Mouse (Mus musculus): Measurements from ENCODE around the gene Zbtb4.
A peak's percentile ranks its signal among the peaks of the same experiment; 100 is the strongest.

Zbtb4 gene

GRCm38 (mm10) chr11:69766126-69766609, 456 bp downstream of the Zbtb4 start:
- DNase-seq (ENCODE audit: low read depth), result no peak

- DNase-seq (ENCODE audit: low read depth), result no peak
These were observed 1.3 kb downstream of the Zbtb4 start for GRCm38 (mm10) chr11:69766872-69767624.

GRCm38 (mm10) chr11:69767625-69767909, 1.9 kb downstream of the Zbtb4 start:
- no peak for DNase-seq (ENCODE audit: low read depth)

GRCm38 (mm10) chr11:69774961-69775360, 9.2 kb downstream of the Zbtb4 start:
- DNase-seq (ENCODE audit: low read depth), result no peak

GRCm38 (mm10) chr11:69775716-69776115, 10.0 kb downstream of the Zbtb4 start:
- no peak for DNase-seq (ENCODE audit: low read depth)

GRCm38 (mm10) chr11:69776488-69776887, 10.8 kb downstream of the Zbtb4 start:
- no peak for DNase-seq (ENCODE audit: low read depth)

GRCm38 (mm10) chr11:69777504-69778257, 12.0 kb downstream of the Zbtb4 start:
- DNase-seq (ENCODE audit: low read depth), result no peak

- DNase-seq (ENCODE audit: low read depth), result no peak
These were observed 12.7 kb downstream of the Zbtb4 start for GRCm38 (mm10) chr11:69778258-69778982.

GRCm38 (mm10) chr11:69778985-69779384, 13.3 kb downstream of the Zbtb4 start:
- no peak for DNase-seq (ENCODE audit: low read depth)

- DNase-seq (ENCODE audit: low read depth), result no peak
These were observed 16.1 kb downstream of the Zbtb4 start for GRCm38 (mm10) chr11:69781828-69782227.

- no peak for DNase-seq (ENCODE audit: low read depth)
These were observed 19.1 kb downstream of the Zbtb4 start for GRCm38 (mm10) chr11:69784793-69785272.

GRCm38 (mm10) chr11:69787306-69787705, 21.6 kb downstream of the Zbtb4 start:
- DNase-seq (ENCODE audit: low read depth), result no peak

GRCm38 (mm10) chr11:69789431-69789830, 23.7 kb downstream of the Zbtb4 start:
- DNase-seq (ENCODE audit: low read depth), result no peak

- DNase-seq (ENCODE audit: low read depth), result no peak
These were observed 25.7 kb downstream of the Zbtb4 start for GRCm38 (mm10) chr11:69791420-69791819.

- DNase-seq (ENCODE audit: low read depth), result no peak
These were observed 27.7 kb downstream of the Zbtb4 start for GRCm38 (mm10) chr11:69793429-69793828.

- DNase-seq (ENCODE audit: low read depth), result peak; percentile 88
These were observed 29.7 kb downstream of the Zbtb4 start, which contains the start of gene Chrnb1 for GRCm38 (mm10) chr11:69795168-69795982. Gene Chrnb1, minus strand, starts transcription at chr11:69795943.

GRCm38 (mm10) chr11:69795983-69796435, 30.3 kb downstream of the Zbtb4 start:
- no peak for DNase-seq (ENCODE audit: low read depth)

GRCm38 (mm10) chr11:69797924-69798323, 32.2 kb downstream of the Zbtb4 start:
- no peak for DNase-seq (ENCODE audit: low read depth)

GRCm38 (mm10) chr11:69799394-69800137, 33.9 kb downstream of the Zbtb4 start:
- DNase-seq (ENCODE audit: low read depth), result no peak

GRCm38 (mm10) chr11:69800138-69800391, 34.4 kb downstream of the Zbtb4 start:
- no peak for DNase-seq (ENCODE audit: low read depth)

Measured in fibroblast of lung, adult 2 months (primary cell).